ENCODE assay signal across 17 mouse cellular contexts in genomic region chr5:35020410-35021241, GRCm38 (mm10). TPM values are rescaled to one million over a fixed set of nuclear protein-coding genes. Genes with fewer than 3 reads are reported as not detected.
DNase-seq lines count a peak whose midpoint lies in the region; ATAC-seq and TF ChIP-seq lines count a peak whose summit lies in the region.
"Had no signal": no experiment of that assay in that cellular context is flagged by ENCODE, and none has a peak within 500 bp of the region (broad histone marks: within the 10 kb centered on the region; RNA-seq: fewer than 3 reads in every experiment).

No protein-coding gene starts in this region.

- no peak overlapping the region for H3K4me3 ChIP-seq in forebrain, postnatal 0 days (ENCODE audit: low read depth, low read length)
- H3K4me3 ChIP-seq in forebrain, embryonic 11.5 days (ENCODE audit: low read depth, low read length) = no peak overlapping the region
- no peak overlapping the region for H3K4me3 ChIP-seq in layer of hippocampus, adult 2 months
- H3K4me3 ChIP-seq in neural tube, embryonic 13.5 days = no peak overlapping the region
- H3K4me3 ChIP-seq in neural tube, embryonic 15.5 days (replicated peaks) = no peak overlapping the region
- H3K4me3 ChIP-seq: hindbrain, embryonic 12.5 days; neural tube, embryonic 12.5 days had no signal

- DNase-seq in forebrain, postnatal 0 days = peak; percentile 15
- no peak for DNase-seq in forebrain, embryonic 11.5 days (ENCODE audit: low spot score)
- no peak for DNase-seq in layer of hippocampus, adult 2 months (ENCODE audit: low spot score in 2 of 2)
- DNase-seq in layer of hippocampus, postnatal 14 days (ENCODE audit: low spot score in 2 of 2) = no peak
- no peak for DNase-seq in spleen, postnatal 36 days (ENCODE audit: low spot score in 2 of 2)
- DNase-seq in cerebellum, adult 8-10 months = no peak
- DNase-seq: cerebellum, adult 2 months; kidney, adult 9 months; liver, postnatal 0 days; retina, postnatal 1 day; thymus, adult 2 months had no signal

- 68% methylated on average over 9 of the region's 9 CpGs for WGBS in forebrain, postnatal 0 days
- 90% methylated on average over 9 of the region's 9 CpGs for WGBS in forebrain, embryonic 11.5 days
- WGBS in neural tube, embryonic 13.5 days = 85% methylated on average over 9 of the region's 9 CpGs
- WGBS in neural tube, embryonic 15.5 days = 83% methylated on average over 9 of the region's 9 CpGs

- no peaks in the 10 kb centered on the region for H3K9me3 ChIP-seq in forebrain, postnatal 0 days (ENCODE audit: low read length)
- no peaks in the 10 kb centered on the region for H3K9me3 ChIP-seq in forebrain, embryonic 11.5 days (ENCODE audit: control insufficient read depth, low read length)
- no peaks in the 10 kb centered on the region for H3K9me3 ChIP-seq in neural tube, embryonic 13.5 days
- H3K9me3 ChIP-seq in neural tube, embryonic 15.5 days (replicated peaks) = no peaks in the 10 kb centered on the region
- H3K9me3 ChIP-seq: hindbrain, embryonic 12.5 days; neural tube, embryonic 12.5 days had no signal

- H3K27me3 ChIP-seq in forebrain, postnatal 0 days (ENCODE audit: insufficient read depth, low read length) = no peaks in the 10 kb centered on the region
- H3K27me3 ChIP-seq in forebrain, embryonic 11.5 days (ENCODE audit: control insufficient read depth, insufficient read depth, low read length) = no peaks in the 10 kb centered on the region
- H3K27me3 ChIP-seq in neural tube, embryonic 13.5 days = no peaks in the 10 kb centered on the region
- no peaks in the 10 kb centered on the region for H3K27me3 ChIP-seq in neural tube, embryonic 15.5 days (replicated peaks)
- H3K27me3 ChIP-seq: hindbrain, embryonic 12.5 days; neural tube, embryonic 12.5 days had no signal

- H3K4me2 ChIP-seq in forebrain, postnatal 0 days (ENCODE audit: low read depth) = no peak overlapping the region
- H3K4me2 ChIP-seq in forebrain, embryonic 11.5 days (ENCODE audit: low read depth, low read length, severe bottlenecking) = no peak overlapping the region
- no peak overlapping the region for H3K4me2 ChIP-seq in neural tube, embryonic 13.5 days
- H3K4me2 ChIP-seq in neural tube, embryonic 15.5 days = no peak overlapping the region
- H3K4me2 ChIP-seq: hindbrain, embryonic 12.5 days; midbrain, embryonic 11.5 days; neural tube, embryonic 12.5 days had no signal

- peaks cover 3% of the 10 kb centered on the region; the same call in 1 of the 2 replicates for H3K4me1 ChIP-seq in forebrain, postnatal 0 days (ENCODE audit: insufficient read depth)
- H3K4me1 ChIP-seq in forebrain, embryonic 11.5 days (replicated peaks; ENCODE audit: control insufficient read depth, insufficient read depth, low read length) = no peaks in the 10 kb centered on the region; the same call in 1 of the 2 replicates
- H3K4me1 ChIP-seq in neural tube, embryonic 13.5 days (replicated peaks) = peaks cover 4% of the 10 kb centered on the region; the same call in 1 of the 2 replicates
- 0 out of 2 replicates have a peak, but pooled peaks cover 9% of the 10 kb centered on the region for H3K4me1 ChIP-seq in neural tube, embryonic 15.5 days
- H3K4me1 ChIP-seq: neural tube, embryonic 12.5 days had no signal

- 0 out of 2 replicates have a peak, but pooled peaks have one; percentile 21 for ATAC-seq in forebrain, postnatal 0 days
- ATAC-seq in forebrain, embryonic 11.5 days (replicated peaks; ENCODE audit: low FRiP score) = no peak
- ATAC-seq in neural tube, embryonic 13.5 days (ENCODE audit: low read depth) = no peak
- no peak for ATAC-seq in neural tube, embryonic 15.5 days (ENCODE audit: low FRiP score)
- ATAC-seq: activated CD4-positive, CD25-positive, alpha-beta regulatory T cell, adult 4 months; liver, postnatal 0 days had no signal

- no peak overlapping the region for H3K9ac ChIP-seq in forebrain, postnatal 0 days
- H3K9ac ChIP-seq in forebrain, embryonic 11.5 days (ENCODE audit: low read length) = no peak overlapping the region
- no peak overlapping the region for H3K9ac ChIP-seq in neural tube, embryonic 13.5 days
- no peak overlapping the region for H3K9ac ChIP-seq in neural tube, embryonic 15.5 days (replicated peaks)
- H3K9ac ChIP-seq: hindbrain, embryonic 12.5 days; liver, postnatal 0 days; neural tube, embryonic 12.5 days had no signal

- TF ChIP-seq CTCF in forebrain, postnatal 0 days (IDR thresholded peaks at IDR 0.05; ENCODE audit: low read depth) = no peak
- TF ChIP-seq CTCF in layer of hippocampus, adult 2 months (conservative IDR thresholded peaks at IDR 0.05) = no peak

- peaks cover 24% of the 10 kb centered on the region for H3K36me3 ChIP-seq in forebrain, postnatal 0 days (ENCODE audit: insufficient read depth)
- no peaks in the 10 kb centered on the region; the same call in 1 of the 2 replicates for H3K36me3 ChIP-seq in forebrain, embryonic 11.5 days (ENCODE audit: control insufficient read depth, insufficient read depth, low read length)
- peaks cover 45% of the 10 kb centered on the region for H3K36me3 ChIP-seq in neural tube, embryonic 13.5 days
- peaks cover 17% of the 10 kb centered on the region; the same call in 1 of the 2 replicates for H3K36me3 ChIP-seq in neural tube, embryonic 15.5 days

- H3K27ac ChIP-seq in forebrain, postnatal 0 days (ENCODE audit: low read depth, low read length) = peak overlapping the region; percentile 60; the same call in 1 of the 2 replicates
- H3K27ac ChIP-seq in forebrain, embryonic 11.5 days (ENCODE audit: low read depth, low read length) = no peak overlapping the region
- peak overlapping the region; percentile 70 for H3K27ac ChIP-seq in layer of hippocampus, adult 2 months
- peak overlapping the region; percentile 38; the same call in 1 of the 2 replicates for H3K27ac ChIP-seq in neural tube, embryonic 13.5 days (replicated peaks)
- no peak overlapping the region for H3K27ac ChIP-seq in neural tube, embryonic 15.5 days (replicated peaks)
- H3K27ac ChIP-seq: hindbrain, embryonic 12.5 days; neural tube, embryonic 12.5 days had no signal

RNA-seq across cellular contexts. Expression of gene Hgfac, which starts 20.7 kb away (rescaled TPM):
- total RNA-seq in forebrain, postnatal 0 days (2014; rRNA removed) = 0.69 and 2.1 TPM in 2 replicates
- polyA plus RNA-seq in forebrain, postnatal 0 days (2015; fragmentation: Nextera tagmentation; extraction: Ambion mirVana) = 0.36 TPM in 1 of 2 replicates, not detected in the other
- 0.17 and 0.45 TPM in 2 replicates for polyA plus RNA-seq in forebrain, embryonic 11.5 days (2014; fragmentation: Nextera tagmentation; extraction: Ambion mirVana)
- 1 to 10 TPM; 1.5 to 1.8 TPM for total RNA-seq in layer of hippocampus, adult 2 months (2021)
- 1 to 10 TPM in 1 of 2 experiments, under 1 TPM in 1; 0.81 to 1.5 TPM for total RNA-seq in layer of hippocampus, postnatal 14 days (2021)
- 0.84 TPM in 1 of 2 replicates, not detected in the other for polyA plus RNA-seq in neural tube, embryonic 13.5 days (2015; fragmentation: Nextera tagmentation; extraction: Ambion mirVana)
- polyA plus RNA-seq in neural tube, embryonic 15.5 days (2015; fragmentation: Nextera tagmentation; extraction: Ambion mirVana) = 0.46 and 1.4 TPM in 2 replicates

RNA-seq across cellular contexts. Expression of gene Dok7, which starts 35.9 kb away (rescaled TPM):
- total RNA-seq in forebrain, postnatal 0 days (2014; rRNA removed) = 15.0 and 16.4 TPM in 2 replicates
- polyA plus RNA-seq in forebrain, postnatal 0 days (2015; fragmentation: Nextera tagmentation; extraction: Ambion mirVana) = 9.6 and 10.1 TPM in 2 replicates
- polyA plus RNA-seq in forebrain, embryonic 11.5 days (2014; fragmentation: Nextera tagmentation; extraction: Ambion mirVana) = 0.16 TPM in 1 of 2 replicates, not detected in the other
- total RNA-seq in layer of hippocampus, adult 2 months (2021) = 10 to 100 TPM; 19.5 to 20.0 TPM
- 10 to 100 TPM; 20.1 to 25.0 TPM for total RNA-seq in layer of hippocampus, postnatal 14 days (2021)
- 3.7 and 4.5 TPM in 2 replicates for polyA plus RNA-seq in neural tube, embryonic 13.5 days (2015; fragmentation: Nextera tagmentation; extraction: Ambion mirVana)
- polyA plus RNA-seq in neural tube, embryonic 15.5 days (2015; fragmentation: Nextera tagmentation; extraction: Ambion mirVana) = 7.4 and 10.5 TPM in 2 replicates
- polyA plus RNA-seq: activated CD4-positive, CD25-positive, alpha-beta regulatory T cell, adult 4 months had no signal

Comparison
In these comparisons a context has a peak if more than half of its experiments do, and no peak if none do; other contexts are left out.
1. H3K27ac ChIP-seq: peak in forebrain, postnatal 0 days (single experiment), layer of hippocampus, adult 2 months (single experiment) and neural tube, embryonic 13.5 days (single experiment); none in forebrain, embryonic 11.5 days (single experiment) and neural tube, embryonic 15.5 days (single experiment).